Mouse (Mus musculus): ENCODE results near the gene Bcl6b.

DNA sequence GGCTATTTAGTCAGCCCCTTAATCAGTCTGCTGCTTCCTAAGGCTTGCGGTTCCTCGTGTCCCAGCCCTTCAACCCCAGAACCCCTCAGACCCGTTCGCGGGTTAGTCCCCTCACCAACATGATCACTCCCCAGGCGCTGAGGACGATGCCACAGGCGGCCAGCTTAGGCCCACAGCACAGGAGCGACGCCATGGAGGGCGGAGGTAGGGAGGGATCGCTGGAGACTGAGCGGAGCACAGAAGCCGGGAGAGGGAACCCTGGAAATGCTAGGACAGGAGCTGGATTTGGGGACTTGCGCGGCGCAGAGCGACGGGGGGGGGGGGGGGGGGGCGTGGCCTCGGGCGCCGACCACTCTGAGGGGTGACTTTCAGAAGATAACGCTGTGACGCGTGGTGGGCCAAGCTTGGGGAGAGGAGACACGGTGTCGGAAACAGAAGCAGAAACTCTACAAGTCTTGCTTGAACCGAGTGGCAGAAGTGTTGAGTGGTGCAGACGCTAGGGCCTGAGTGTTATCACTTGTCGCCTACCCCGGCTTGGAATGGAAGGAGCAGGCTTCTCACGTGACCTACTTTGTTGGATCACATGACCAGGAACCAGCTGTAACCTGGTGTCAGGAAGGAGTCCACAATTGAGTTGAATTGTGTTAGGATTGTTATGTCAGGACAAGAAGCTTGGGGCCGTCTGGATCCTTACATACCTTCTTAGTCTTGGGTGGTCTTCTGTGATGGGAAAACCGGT is 10.1 kb upstream of the Bcl6b start, which contains the start of the genes Gm21988 and Rnasek:
- TF ChIP-seq EP300 (optimal IDR thresholded peaks at IDR 0.05) (no peak), CTCF (IDR thresholded peaks at IDR 0.05; ENCODE audit: low read depth) (no peak)

Data from stomach, postnatal 0 days (tissue).